Mouse (Mus musculus): ENCODE measurements around the gene Mobp. TPM values are rescaled to one million over a fixed set of nuclear protein-coding genes. Genes with fewer than 3 reads are reported as not detected.

Gene Mobp
- polyA plus RNA-seq (2014; fragmentation: Illumina TruSeq; extraction: RNeasy Lipid Tissue Mini Kit (QIAGEN cat#74804)): 0.57 TPM

GRCm38 (mm10) chr9:120149222-120149828 is at the start of gene Mobp:
Mobp (plus strand) TSS chr9:120149707.

GRCm38 (mm10) chr9:120110211-120111018 is 39.1 kb upstream of the Mobp start, which contains the start of gene Slc25a38:
Slc25a38 (plus strand) TSS chr9:120110374.

GRCm38 (mm10) chr9:120127538-120128251 is 21.8 kb upstream of the Mobp start, which contains the start of gene Rpsa:
Rpsa (plus strand) TSS chr9:120127689.

Other genes with a start within 250 kb of the Mobp start
- 3.8 TPM for gene Gorasp1, start 212.1 kb upstream of the Mobp start, polyA plus RNA-seq (2014; fragmentation: Illumina TruSeq; extraction: RNeasy Lipid Tissue Mini Kit (QIAGEN cat#74804))
- gene Ttc21a, start 212.1 kb upstream of the Mobp start, polyA plus RNA-seq (2014; fragmentation: Illumina TruSeq; extraction: RNeasy Lipid Tissue Mini Kit (QIAGEN cat#74804)): 0.37 TPM
- gene Csrnp1, start 165.0 kb upstream of the Mobp start, polyA plus RNA-seq (2014; fragmentation: Illumina TruSeq; extraction: RNeasy Lipid Tissue Mini Kit (QIAGEN cat#74804)): not detected
- gene Xirp1, start 126.1 kb upstream of the Mobp start, polyA plus RNA-seq (2014; fragmentation: Illumina TruSeq; extraction: RNeasy Lipid Tissue Mini Kit (QIAGEN cat#74804)): not detected
- 10.5 TPM for gene Cx3cr1, start 79.8 kb upstream of the Mobp start, polyA plus RNA-seq (2014; fragmentation: Illumina TruSeq; extraction: RNeasy Lipid Tissue Mini Kit (QIAGEN cat#74804))
- gene Ccr8, start 57.6 kb upstream of the Mobp start, polyA plus RNA-seq (2014; fragmentation: Illumina TruSeq; extraction: RNeasy Lipid Tissue Mini Kit (QIAGEN cat#74804)): not detected
- 1.7 TPM for gene Slc25a38, start 39.3 kb upstream of the Mobp start, polyA plus RNA-seq (2014; fragmentation: Illumina TruSeq; extraction: RNeasy Lipid Tissue Mini Kit (QIAGEN cat#74804))
- 168 TPM for gene Rpsa, start 22.0 kb upstream of the Mobp start, polyA plus RNA-seq (2014; fragmentation: Illumina TruSeq; extraction: RNeasy Lipid Tissue Mini Kit (QIAGEN cat#74804))
- 1.7 TPM for gene Myrip, start 151.8 kb downstream of the Mobp start, polyA plus RNA-seq (2014; fragmentation: Illumina TruSeq; extraction: RNeasy Lipid Tissue Mini Kit (QIAGEN cat#74804))